Mouse (Mus musculus): ENCODE measurements at regions not wholly inside any gene's neighbourhood (a gene's known extent, or its start where the extent isn't known, plus 50 kb on each side); places are given as distances from the start of the nearest gene placed in this dataset.

- DNase-seq (ENCODE audit: low read depth, low spot score): no peak
These were observed 546.1 kb upstream of the Mgmt start for GRCm38 (mm10) chr7:136348309-136348708.

- DNase-seq (ENCODE audit: low read depth, low spot score): no peak
These were observed 544.8 kb upstream of the Mgmt start for GRCm38 (mm10) chr7:136349651-136350050.

- DNase-seq (ENCODE audit: low read depth, low spot score): no peak
These were observed 537.4 kb upstream of the Mgmt start for GRCm38 (mm10) chr7:136357011-136357410.

- DNase-seq (ENCODE audit: low read depth, low spot score): no peak
These were observed 528.8 kb upstream of the Mgmt start for GRCm38 (mm10) chr7:136365318-136366211.

GRCm38 (mm10) chr7:136377259-136377658 is 517.2 kb upstream of the Mgmt start:
- no peak for DNase-seq (ENCODE audit: low read depth, low spot score)

GRCm38 (mm10) chr7:136377742-136378141 is 516.7 kb upstream of the Mgmt start:
- DNase-seq (ENCODE audit: low read depth, low spot score): no peak

GRCm38 (mm10) chr7:136378321-136378720 is 516.1 kb upstream of the Mgmt start:
- DNase-seq (ENCODE audit: low read depth, low spot score): no peak

GRCm38 (mm10) chr7:136379319-136379718 is 515.1 kb upstream of the Mgmt start:
- no peak for DNase-seq (ENCODE audit: low read depth, low spot score)

- DNase-seq (ENCODE audit: low read depth, low spot score): no peak
These were observed 514.7 kb upstream of the Mgmt start for GRCm38 (mm10) chr7:136379741-136380140.

GRCm38 (mm10) chr7:136383296-136383695 is 511.1 kb upstream of the Mgmt start:
- DNase-seq (ENCODE audit: low read depth, low spot score): no peak

GRCm38 (mm10) chr7:136387736-136388135 is 506.7 kb upstream of the Mgmt start:
- no peak for DNase-seq (ENCODE audit: low read depth, low spot score)

GRCm38 (mm10) chr7:136390066-136390465 is 504.3 kb upstream of the Mgmt start:
- DNase-seq (ENCODE audit: low read depth, low spot score): no peak

- no peak for DNase-seq (ENCODE audit: low read depth, low spot score)
These were observed 501.0 kb upstream of the Mgmt start for GRCm38 (mm10) chr7:136393454-136393853.

- no peak for DNase-seq (ENCODE audit: low read depth, low spot score)
These were observed 498.6 kb upstream of the Mgmt start for GRCm38 (mm10) chr7:136395838-136396237.

- no peak for DNase-seq (ENCODE audit: low read depth, low spot score)
These were observed 497.3 kb upstream of the Mgmt start for GRCm38 (mm10) chr7:136397101-136397500.

- DNase-seq (ENCODE audit: low read depth, low spot score): no peak
These were observed 491.5 kb upstream of the Mgmt start for GRCm38 (mm10) chr7:136402688-136403597.

GRCm38 (mm10) chr7:136405391-136405790 is 489.0 kb upstream of the Mgmt start:
- no peak for DNase-seq (ENCODE audit: low read depth, low spot score)

- DNase-seq (ENCODE audit: low read depth, low spot score): no peak
These were observed 487.9 kb upstream of the Mgmt start for GRCm38 (mm10) chr7:136406258-136407100.

GRCm38 (mm10) chr7:136414808-136415207 is 479.6 kb upstream of the Mgmt start:
- DNase-seq (ENCODE audit: low read depth, low spot score): no peak

- no peak for DNase-seq (ENCODE audit: low read depth, low spot score)
These were observed 477.1 kb upstream of the Mgmt start for GRCm38 (mm10) chr7:136417327-136417726.

- no peak for DNase-seq (ENCODE audit: low read depth, low spot score)
These were observed 470.4 kb upstream of the Mgmt start for GRCm38 (mm10) chr7:136423846-136424531.
